Mouse (Mus musculus) heart, embryonic 13.5 days (tissue): ENCODE results near the gene Antxr2. TPM values are rescaled to one million over a fixed set of nuclear protein-coding genes. Genes with fewer than 3 reads are reported as not detected.
A peak's percentile ranks its signal among the peaks of the same experiment; 100 is the strongest.

Experiments
- ATAC-seq: fragments of 200-750 bp; cut with Nextera tagmentation; 2 replicates; pipeline ENCODE4 v1.8.0; 2017; ENCODE audit warnings: moderate TSS enrichment; ENCODE audit not compliant: insufficient number of reproducible peaks, low FRiP score, low TSS enrichment; ENCODE audit errors: extremely low read depth
- H3K27ac ChIP-seq: fragments of 300-500 bp; sonication (generic); replicated peaks from 2 replicates; pipeline ENCODE4 v1.5.1; 2015; ENCODE audit warnings: moderate library complexity, mild to moderate bottlenecking, inconsistent platforms
- H3K27me3 ChIP-seq: fragments of 300-500 bp; sonication (generic); replicated peaks from 2 replicates; pipeline ENCODE4 v1.6.1; 2015; ENCODE audit warnings: mild to moderate bottlenecking, inconsistent platforms
- H3K36me3 ChIP-seq: fragments of 300-500 bp; sonication (generic); 2 replicates; pipeline ENCODE4 v1.6.1; 2015; ENCODE audit warnings: mild to moderate bottlenecking, inconsistent platforms
- H3K4me1 ChIP-seq: fragments of 300-500 bp; sonication (generic); 2 replicates; pipeline ENCODE4 v1.6.1; 2015; ENCODE audit warnings: inconsistent platforms
- H3K4me2 ChIP-seq: fragments of 300-500 bp; sonication (generic); 2 replicates; pipeline ENCODE4 v1.6.1; 2015; ENCODE audit warnings: inconsistent platforms, mild to moderate bottlenecking, moderate library complexity
- H3K4me3 ChIP-seq: fragments of 300-500 bp; sonication (generic); 2 replicates; pipeline ENCODE4 v1.5.1; 2015; ENCODE audit warnings: moderate library complexity, mild to moderate bottlenecking, inconsistent platforms
- H3K9ac ChIP-seq: fragments of 300-500 bp; sonication (generic); 2 replicates; pipeline ENCODE4 v1.6.1; 2015; ENCODE audit warnings: inconsistent platforms, mild to moderate bottlenecking, moderate library complexity
- H3K9me3 ChIP-seq: fragments of 300-500 bp; sonication (generic); 2 replicates; pipeline ENCODE4 v1.6.1; 2016; ENCODE audit warnings: inconsistent platforms
- WGBS: fragments of 180-500 bp; shearing (Covaris S2); methylation state at CpG from one replicate; pipeline ENCODE4 v1.1.7; 2015; ENCODE audit warnings: mixed read lengths; 5-methylcytosine and 5-hydroxymethylcytosine counted together
- polyA plus RNA-seq: library from polyadenylated mRNA; unstranded; fragments of >200 nt; fragmentation: Nextera tagmentation; extraction: Ambion mirVana; gene quantifications from 2 replicates; pipeline ENCODE4 v1.2.1, GENCODE M21; 2015

Antxr2 gene
- polyA plus RNA-seq, 1 experiment from 2014 or later: 50.3 TPM

- no peak for ATAC-seq
- Histone ChIP-seq H3K36me3 (peaks cover 70% of the 10 kb centered on the region), H3K4me1 (peaks cover 7% of the 10 kb centered on the region), H3K27ac (no peak overlapping the region), H3K4me2 (no peak overlapping the region), H3K9ac (no peak overlapping the region), H3K27me3 (no peaks in the 10 kb centered on the region), H3K4me3 (no peak overlapping the region), H3K9me3 (no peaks in the 10 kb centered on the region)
- 83% methylated on average over 5 of the region's 5 CpGs for WGBS
These were observed 73.3 kb downstream of the Antxr2 start for GRCm38 (mm10) chr5:97957501-97957900.

GRCm38 (mm10) chr5:97954193-97954772, 76.6 kb downstream of the Antxr2 start:
- no peaks in the 10 kb centered on the region for H3K27me3 ChIP-seq
- H3K36me3 ChIP-seq: peaks cover 44% of the 10 kb centered on the region
- H3K27ac ChIP-seq: no peak overlapping the region
- WGBS: 87% methylated on average over 5 of the region's 5 CpGs
- H3K4me1 ChIP-seq: no peaks in the 10 kb centered on the region
- no peak for ATAC-seq
- H3K4me2 ChIP-seq: no peak overlapping the region
- H3K9me3 ChIP-seq: no peaks in the 10 kb centered on the region
- no peak overlapping the region for H3K4me3 ChIP-seq
- no peak overlapping the region for H3K9ac ChIP-seq

GRCm38 (mm10) chr5:97953241-97953920, 77.5 kb downstream of the Antxr2 start:
- no peak overlapping the region for H3K27ac ChIP-seq
- ATAC-seq: no peak
- H3K4me1 ChIP-seq: no peaks in the 10 kb centered on the region
- peaks cover 43% of the 10 kb centered on the region for H3K36me3 ChIP-seq
- H3K9ac ChIP-seq: no peak overlapping the region
- H3K9me3 ChIP-seq: no peaks in the 10 kb centered on the region
- no peak overlapping the region for H3K4me3 ChIP-seq
- H3K4me2 ChIP-seq: no peak overlapping the region
- no peaks in the 10 kb centered on the region for H3K27me3 ChIP-seq
- WGBS: 73% methylated on average over 11 of the region's 11 CpGs

GRCm38 (mm10) chr5:97947261-97947660, 83.6 kb downstream of the Antxr2 start:
- Histone ChIP-seq H3K27ac (no peak overlapping the region), H3K4me1 (0 out of 2 replicates have a peak, but pooled peaks cover 3% of the 10 kb centered on the region), H3K9me3 (no peaks in the 10 kb centered on the region), H3K36me3 (peaks cover 33% of the 10 kb centered on the region), H3K9ac (no peak overlapping the region), H3K4me2 (no peak overlapping the region), H3K27me3 (no peaks in the 10 kb centered on the region), H3K4me3 (no peak overlapping the region)
- no peak for ATAC-seq
- 62% methylated on average over 3 of the region's 3 CpGs for WGBS

GRCm38 (mm10) chr5:97946236-97946635, 84.6 kb downstream of the Antxr2 start:
- Histone ChIP-seq H3K4me3 (no peak overlapping the region), H3K4me1 (0 out of 2 replicates have a peak, but pooled peaks cover 3% of the 10 kb centered on the region), H3K27me3 (no peaks in the 10 kb centered on the region), H3K4me2 (no peak overlapping the region), H3K27ac (no peak overlapping the region), H3K36me3 (peaks cover 37% of the 10 kb centered on the region), H3K9me3 (no peaks in the 10 kb centered on the region), H3K9ac (no peak overlapping the region)
- 88% methylated on average over 4 of the region's 4 CpGs for WGBS
- ATAC-seq: no peak

GRCm38 (mm10) chr5:97935140-97936129, 95.4 kb downstream of the Antxr2 start:
- 7% methylated on average over 56 of the region's 56 CpGs for WGBS
- H3K9ac ChIP-seq: peak overlapping the region; percentile 81
- no peak for ATAC-seq

GRCm38 (mm10) chr5:97917654-97918053, 113.2 kb downstream of the Antxr2 start:
- no peak overlapping the region for H3K4me2 ChIP-seq
- no peaks in the 10 kb centered on the region for H3K27me3 ChIP-seq
- 68% methylated on average over 11 of the region's 11 CpGs for WGBS
- no peak overlapping the region for H3K27ac ChIP-seq
- no peak overlapping the region for H3K9ac ChIP-seq
- H3K36me3 ChIP-seq: peaks cover 35% of the 10 kb centered on the region
- H3K9me3 ChIP-seq: no peaks in the 10 kb centered on the region
- ATAC-seq: no peak
- no peak overlapping the region for H3K4me3 ChIP-seq
- no peaks in the 10 kb centered on the region for H3K4me1 ChIP-seq

More at GRCm38 (mm10) chr5:97935140-97936129, 95.4 kb downstream of the Antxr2 start:
- Histone ChIP-seq H3K27me3 (peaks cover 5% of the 10 kb centered on the region; the same call in 1 of the 2 replicates), H3K4me3 (peak overlapping the region; percentile 60), H3K4me1 (peaks cover 11% of the 10 kb centered on the region), H3K27ac (no peak overlapping the region), H3K36me3 (peaks cover 54% of the 10 kb centered on the region), H3K4me2 (peak overlapping the region; percentile 85), H3K9me3 (no peaks in the 10 kb centered on the region)

GRCm38 (mm10) chr5:97914890-97915289, 116.0 kb downstream of the Antxr2 start:
- H3K9me3 ChIP-seq: no peaks in the 10 kb centered on the region
- no peaks in the 10 kb centered on the region for H3K4me1 ChIP-seq

GRCm38 (mm10) chr5:97913901-97914300, 116.9 kb downstream of the Antxr2 start:
- 86% methylated on average over 6 of the region's 6 CpGs for whole genome bisulfite sequencing
- no peak overlapping the region for H3K9ac ChIP-seq
- ATAC-seq: no peak

More at GRCm38 (mm10) chr5:97914890-97915289, 116.0 kb downstream of the Antxr2 start:
- no peak for ATAC-seq
- Histone ChIP-seq H3K4me2 (no peak overlapping the region), H3K36me3 (peaks cover 21% of the 10 kb centered on the region), H3K27ac (no peak overlapping the region), H3K4me3 (no peak overlapping the region), H3K27me3 (no peaks in the 10 kb centered on the region), H3K9ac (no peak overlapping the region)
- WGBS: 77% methylated on average over 2 of the region's 2 CpGs

GRCm38 (mm10) chr5:97907482-97907881, 123.4 kb downstream of the Antxr2 start:
- ATAC-seq: no peak
- Histone ChIP-seq H3K4me3 (no peak overlapping the region), H3K27ac (no peak overlapping the region), H3K36me3 (no peaks in the 10 kb centered on the region), H3K9me3 (no peaks in the 10 kb centered on the region), H3K27me3 (no peaks in the 10 kb centered on the region), H3K4me1 (peaks cover 13% of the 10 kb centered on the region; the same call in 1 of the 2 replicates), H3K4me2 (no peak overlapping the region), H3K9ac (no peak overlapping the region)
- WGBS: 54% methylated on average over 6 of the region's 6 CpGs

More at GRCm38 (mm10) chr5:97913901-97914300, 116.9 kb downstream of the Antxr2 start:
- Histone ChIP-seq H3K4me1 (no peaks in the 10 kb centered on the region), H3K4me3 (no peak overlapping the region), H3K4me2 (no peak overlapping the region), H3K9me3 (no peaks in the 10 kb centered on the region), H3K36me3 (peaks cover 20% of the 10 kb centered on the region), H3K27me3 (no peaks in the 10 kb centered on the region), H3K27ac (no peak overlapping the region)
